Mouse (Mus musculus) midbrain, embryonic 15.5 days (tissue): Measurements from ENCODE around the gene Slx4ip. TPM values are rescaled to one million over a fixed set of nuclear protein-coding genes. Genes with fewer than 3 reads are reported as not detected.

Source experiments
- ATAC-seq: fragments of 200-750 bp; cut with Nextera tagmentation; replicated peaks from 2 replicates; pipeline ENCODE4 v1.8.0; 2017; ENCODE audit warnings: moderate TSS enrichment
- H3K27ac ChIP-seq: fragments of 300-500 bp; sonication (generic); 2 replicates; pipeline ENCODE4 v1.5.1; 2015; ENCODE audit warnings: mild to moderate bottlenecking, inconsistent platforms
- H3K27me3 ChIP-seq: fragments of 300-500 bp; sonication (generic); replicated peaks from 2 replicates; pipeline ENCODE4 v1.6.1; 2015; ENCODE audit warnings: inconsistent platforms
- H3K36me3 ChIP-seq: fragments of 300-500 bp; sonication (generic); replicated peaks from 2 replicates; pipeline ENCODE4 v1.6.1; 2015; ENCODE audit warnings: inconsistent platforms
- H3K4me1 ChIP-seq: fragments of 300-500 bp; sonication (generic); 2 replicates; pipeline ENCODE4 v1.6.1; 2015; ENCODE audit warnings: inconsistent platforms
- H3K4me2 ChIP-seq: fragments of 300-500 bp; sonication (generic); 2 replicates; pipeline ENCODE4 v1.6.1; 2015; ENCODE audit warnings: inconsistent platforms, mild to moderate bottlenecking, moderate library complexity
- H3K4me3 ChIP-seq: fragments of 300-500 bp; sonication (generic); 2 replicates; pipeline ENCODE4 v1.5.1; 2015; ENCODE audit warnings: mild to moderate bottlenecking, inconsistent platforms
- H3K9ac ChIP-seq: fragments of 300-500 bp; sonication (generic); 2 replicates; pipeline ENCODE4 v1.6.1; 2015; ENCODE audit warnings: mild to moderate bottlenecking, inconsistent platforms
- H3K9me3 ChIP-seq: fragments of 300-500 bp; sonication (generic); 2 replicates; pipeline ENCODE4 v1.6.1; 2016; ENCODE audit warnings: inconsistent platforms
- WGBS: fragments of 180-500 bp; shearing (Covaris S2); methylation state at CpG from one replicate; pipeline ENCODE4 v1.1.7; 2015; ENCODE audit warnings: mixed read lengths; 5-methylcytosine and 5-hydroxymethylcytosine counted together
- polyA plus RNA-seq: library from polyadenylated mRNA; unstranded; fragments of >200 nt; fragmentation: Nextera tagmentation; extraction: Ambion mirVana; gene quantifications from 2 replicates; pipeline ENCODE4 v1.2.1, GENCODE M21; 2015

The Slx4ip gene
- polyA plus RNA-seq, 1 experiment from 2014 or later, result 16.2 TPM

- H3K9ac ChIP-seq, result no peak overlapping the region
- 86% methylated on average over 6 of the region's 6 CpGs for WGBS
- no peak for ATAC-seq
- no peaks in the 10 kb centered on the region for H3K9me3 ChIP-seq
- 0 out of 2 replicates have a peak, but pooled peaks cover 3% of the 10 kb centered on the region for H3K4me1 ChIP-seq
- H3K27me3 ChIP-seq, result no peaks in the 10 kb centered on the region
- no peak overlapping the region for H3K4me2 ChIP-seq
- no peaks in the 10 kb centered on the region; the same call in 1 of the 2 replicates for H3K36me3 ChIP-seq
- H3K4me3 ChIP-seq, result no peak overlapping the region
- no peak overlapping the region for H3K27ac ChIP-seq
Observed at GRCm38 (mm10) chr2:137080468-137080867, 189.4 kb downstream of the Slx4ip start.

- Histone ChIP-seq H3K27ac (no peak overlapping the region), H3K27me3 (no peaks in the 10 kb centered on the region), H3K4me1 (0 out of 2 replicates have a peak, but pooled peaks cover 3% of the 10 kb centered on the region), H3K4me2 (no peak overlapping the region), H3K9me3 (no peaks in the 10 kb centered on the region), H3K36me3 (no peaks in the 10 kb centered on the region; the same call in 1 of the 2 replicates), H3K4me3 (no peak overlapping the region), H3K9ac (no peak overlapping the region)
- 81% methylated on average over 7 of the region's 7 CpGs for WGBS
- no peak for ATAC-seq
Observed at GRCm38 (mm10) chr2:137081001-137081400, 190.0 kb downstream of the Slx4ip start.

GRCm38 (mm10) chr2:137082896-137083620 is 192.0 kb downstream of the Slx4ip start:
- Histone ChIP-seq H3K4me3 (no peak overlapping the region), H3K4me1 (peaks cover 3% of the 10 kb centered on the region; the same call in 1 of the 2 replicates), H3K36me3 (no peaks in the 10 kb centered on the region; the same call in 1 of the 2 replicates), H3K9ac (no peak overlapping the region), H3K27me3 (no peaks in the 10 kb centered on the region), H3K4me2 (no peak overlapping the region), H3K27ac (no peak overlapping the region), H3K9me3 (no peaks in the 10 kb centered on the region)
- WGBS, result 83% methylated on average over 24 of the region's 24 CpGs
- ATAC-seq, result 0 out of 2 replicates have a peak, but pooled peaks have one; percentile 24

GRCm38 (mm10) chr2:137085257-137085656 is 194.2 kb downstream of the Slx4ip start:
- Histone ChIP-seq H3K9ac (no peak overlapping the region), H3K9me3 (no peaks in the 10 kb centered on the region), H3K27ac (no peak overlapping the region), H3K4me3 (no peak overlapping the region), H3K36me3 (no peaks in the 10 kb centered on the region; the same call in 1 of the 2 replicates), H3K4me2 (no peak overlapping the region), H3K27me3 (no peaks in the 10 kb centered on the region), H3K4me1 (peaks cover 3% of the 10 kb centered on the region; the same call in 1 of the 2 replicates)
- ATAC-seq, result no peak
- 80% methylated on average over 8 of the region's 8 CpGs for WGBS

- H3K27me3 ChIP-seq, result no peaks in the 10 kb centered on the region
- H3K9me3 ChIP-seq, result no peaks in the 10 kb centered on the region
- WGBS, result 51% methylated on average over 14 of the region's 14 CpGs
- H3K36me3 ChIP-seq, result no peaks in the 10 kb centered on the region; the same call in 1 of the 2 replicates
- H3K9ac ChIP-seq, result no peak overlapping the region
- no peaks in the 10 kb centered on the region; the same call in 1 of the 2 replicates for H3K4me1 ChIP-seq
- H3K4me2 ChIP-seq, result no peak overlapping the region
- H3K27ac ChIP-seq, result no peak overlapping the region
- no peak overlapping the region for H3K4me3 ChIP-seq
- no peak for ATAC-seq
Observed at GRCm38 (mm10) chr2:137086621-137087395, 195.8 kb downstream of the Slx4ip start.

GRCm38 (mm10) chr2:137087705-137088104 is 196.7 kb downstream of the Slx4ip start:
- Histone ChIP-seq H3K4me2 (no peak overlapping the region), H3K4me1 (peaks cover 5% of the 10 kb centered on the region; the same call in 1 of the 2 replicates), H3K4me3 (no peak overlapping the region), H3K27me3 (no peaks in the 10 kb centered on the region), H3K9me3 (no peaks in the 10 kb centered on the region), H3K9ac (no peak overlapping the region), H3K27ac (no peak overlapping the region), H3K36me3 (no peaks in the 10 kb centered on the region; the same call in 1 of the 2 replicates)
- peak; percentile 19; the same call in 1 of the 2 replicates for ATAC-seq
- 80% methylated on average over 6 of the region's 6 CpGs for WGBS

- Histone ChIP-seq H3K4me1 (peaks cover 10% of the 10 kb centered on the region; the same call in 1 of the 2 replicates), H3K9me3 (no peaks in the 10 kb centered on the region), H3K27me3 (no peaks in the 10 kb centered on the region), H3K36me3 (no peaks in the 10 kb centered on the region), H3K9ac (no peak overlapping the region), H3K4me3 (no peak overlapping the region), H3K27ac (no peak overlapping the region), H3K4me2 (no peak overlapping the region)
- ATAC-seq, result no peak
- 56% methylated on average over 11 of the region's 11 CpGs for whole genome bisulfite sequencing
Observed at GRCm38 (mm10) chr2:137091766-137092522, 200.9 kb downstream of the Slx4ip start.

- no peak overlapping the region for H3K4me3 ChIP-seq
- H3K9me3 ChIP-seq, result no peaks in the 10 kb centered on the region
- H3K27me3 ChIP-seq, result no peaks in the 10 kb centered on the region
- no peak overlapping the region for H3K27ac ChIP-seq
- no peak; the same call in 1 of the 2 replicates for ATAC-seq
- H3K4me1 ChIP-seq, result peaks cover 10% of the 10 kb centered on the region; the same call in 1 of the 2 replicates
- no peak overlapping the region for H3K4me2 ChIP-seq
- H3K9ac ChIP-seq, result no peak overlapping the region
- WGBS, result 19% methylated on average over 10 of the region's 10 CpGs
- no peaks in the 10 kb centered on the region for H3K36me3 ChIP-seq
Observed at GRCm38 (mm10) chr2:137092523-137093297, 201.7 kb downstream of the Slx4ip start.

GRCm38 (mm10) chr2:137093298-137093630 is 202.2 kb downstream of the Slx4ip start:
- H3K4me1 ChIP-seq, result peaks cover 10% of the 10 kb centered on the region; the same call in 1 of the 2 replicates
- H3K4me3 ChIP-seq, result no peak overlapping the region
- no peaks in the 10 kb centered on the region for H3K36me3 ChIP-seq
- no peak overlapping the region for H3K4me2 ChIP-seq
- ATAC-seq, result no peak
- H3K9ac ChIP-seq, result no peak overlapping the region
- H3K9me3 ChIP-seq, result no peaks in the 10 kb centered on the region
- H3K27ac ChIP-seq, result no peak overlapping the region
- 22% methylated on average over 7 of the region's 7 CpGs for WGBS
- H3K27me3 ChIP-seq, result no peaks in the 10 kb centered on the region

GRCm38 (mm10) chr2:137094301-137094700 is 203.3 kb downstream of the Slx4ip start:
- Histone ChIP-seq H3K4me1 (peaks cover 16% of the 10 kb centered on the region), H3K27me3 (no peaks in the 10 kb centered on the region), H3K4me3 (no peak overlapping the region), H3K4me2 (no peak overlapping the region), H3K9me3 (no peaks in the 10 kb centered on the region), H3K36me3 (no peaks in the 10 kb centered on the region), H3K27ac (no peak overlapping the region), H3K9ac (no peak overlapping the region)
- ATAC-seq, result no peak
- 33% methylated on average over 8 of the region's 8 CpGs for WGBS

- Histone ChIP-seq H3K4me3 (no peak overlapping the region), H3K36me3 (no peaks in the 10 kb centered on the region), H3K4me2 (no peak overlapping the region), H3K27ac (no peak overlapping the region), H3K27me3 (no peaks in the 10 kb centered on the region), H3K9ac (no peak overlapping the region), H3K9me3 (no peaks in the 10 kb centered on the region), H3K4me1 (peaks cover 18% of the 10 kb centered on the region)
- 6% methylated on average over 5 of the region's 5 CpGs for WGBS
- no peak for ATAC-seq
Observed at GRCm38 (mm10) chr2:137096981-137097460, 206.0 kb downstream of the Slx4ip start.
